Mouse (Mus musculus): ENCODE measurements around the gene Olfr703.

Gene Olfr703

DNA sequence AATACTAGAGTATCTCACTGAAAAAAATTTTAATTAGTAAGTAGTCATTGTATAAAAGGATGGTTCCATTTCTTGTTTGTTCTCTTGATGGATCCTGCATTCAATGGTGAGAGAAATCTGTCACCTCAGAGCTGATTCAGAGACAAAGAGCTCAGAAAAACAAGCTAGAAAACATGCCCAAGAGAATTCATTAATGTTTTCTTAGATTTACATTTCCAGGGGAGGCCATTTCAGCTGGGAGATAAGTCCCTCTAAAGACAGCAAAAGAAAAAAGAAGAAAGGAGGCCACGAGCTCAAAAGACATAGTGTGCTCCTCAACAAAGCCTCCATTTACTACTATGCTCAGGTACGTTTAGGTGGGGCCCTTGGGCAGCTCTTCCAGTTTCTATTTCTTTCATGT lies at the start of gene Olfr703:
TSS of gene Olfr703 (plus strand) at position 301 of the 400 bp plus-strand sequence.
- in situ Hi-C loops (cut with MboI, MseI) = no loop called here

DNA sequence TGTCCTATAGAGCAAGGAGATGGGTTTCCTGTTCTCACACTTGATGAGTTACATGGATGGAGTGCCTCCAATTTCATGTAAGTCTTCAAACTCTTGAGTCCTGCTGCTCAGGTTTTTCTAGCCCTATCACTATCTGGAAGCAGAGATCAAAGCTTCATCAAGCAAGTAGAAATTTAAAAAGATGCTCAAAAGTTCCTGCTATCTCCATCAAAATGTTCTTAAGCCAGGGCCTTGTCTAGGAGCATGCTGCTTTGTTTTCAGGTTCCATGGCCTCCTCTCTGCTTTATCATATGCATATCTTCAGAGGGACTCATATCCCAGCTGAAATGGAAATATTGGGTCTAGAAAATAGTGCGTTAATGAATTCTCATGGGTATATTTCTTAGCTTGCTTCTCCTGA lies 34.4 kb upstream of the Olfr703 start, which contains the start of gene Olfr700:
TSS of gene Olfr700 (minus strand) at position 101 of the 400 bp plus-strand sequence.
- in situ Hi-C loops (cut with MboI, MseI) = no loop called here

DNA sequence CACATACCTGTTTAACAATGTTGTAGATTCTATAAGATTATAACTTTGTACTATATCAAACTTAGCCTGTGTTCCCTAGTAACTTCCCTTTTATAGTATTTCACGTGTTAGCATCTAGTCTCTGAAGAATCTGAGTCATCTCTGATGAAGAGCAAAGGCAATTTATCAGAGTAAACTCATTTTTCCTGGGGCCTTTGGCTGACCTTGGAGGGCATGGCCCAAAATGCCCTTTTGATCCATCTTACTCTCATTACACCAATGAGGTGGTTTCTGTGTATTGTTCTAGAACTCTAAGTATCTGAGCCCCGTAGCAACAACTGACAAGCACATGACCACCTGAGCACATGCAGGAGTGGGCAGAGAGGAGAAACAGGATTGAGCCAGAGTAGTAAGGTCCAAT lies 29.3 kb upstream of the Olfr703 start, which contains the start of gene Olfr701:
TSS of gene Olfr701 (plus strand) at position 301 of the 400 bp plus-strand sequence.
- in situ Hi-C loops (cut with MboI, MseI) = no loop called here

DNA sequence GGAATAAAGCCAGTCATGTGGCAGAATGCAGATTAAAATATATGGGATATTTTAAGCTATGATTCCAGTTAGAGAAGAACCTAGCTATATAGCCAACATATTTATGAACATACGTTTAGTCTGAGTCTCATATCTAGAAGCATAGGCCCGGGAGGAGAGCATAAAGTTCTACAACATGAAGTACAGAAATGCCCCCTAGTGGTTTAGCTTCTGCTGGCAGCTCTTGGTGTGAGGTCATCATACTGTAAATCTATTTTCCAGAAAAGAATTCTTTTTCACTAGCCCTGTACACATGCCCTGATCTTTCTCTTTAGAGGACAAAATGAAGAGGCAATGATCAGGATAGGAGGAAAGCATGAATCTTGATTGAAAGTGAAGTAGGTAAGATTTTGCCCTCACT lies 27.4 kb upstream of the Olfr703 start:
- in situ Hi-C loops (cut with MboI, MseI) = no loop called here

DNA sequence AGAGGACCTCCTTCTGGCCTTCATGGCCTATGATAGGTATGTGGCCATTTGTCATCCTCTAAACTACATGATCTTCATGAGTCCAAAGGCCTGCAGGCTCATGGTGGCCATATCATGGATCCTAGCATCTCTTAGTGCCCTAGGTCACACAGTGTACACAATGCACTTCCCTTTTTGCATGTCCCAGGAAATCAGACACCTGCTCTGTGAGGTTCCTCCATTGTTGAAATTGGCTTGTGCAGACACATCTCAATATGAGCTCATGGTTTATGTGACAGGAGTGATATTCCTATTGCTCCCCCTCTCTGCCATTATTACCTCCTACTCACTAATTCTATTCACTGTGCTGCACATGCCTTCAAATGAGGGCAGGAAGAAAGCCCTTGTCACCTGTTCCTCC lies 24.7 kb upstream of the Olfr703 start:
- in situ Hi-C loops (cut with MboI, MseI) = no loop called here

DNA sequence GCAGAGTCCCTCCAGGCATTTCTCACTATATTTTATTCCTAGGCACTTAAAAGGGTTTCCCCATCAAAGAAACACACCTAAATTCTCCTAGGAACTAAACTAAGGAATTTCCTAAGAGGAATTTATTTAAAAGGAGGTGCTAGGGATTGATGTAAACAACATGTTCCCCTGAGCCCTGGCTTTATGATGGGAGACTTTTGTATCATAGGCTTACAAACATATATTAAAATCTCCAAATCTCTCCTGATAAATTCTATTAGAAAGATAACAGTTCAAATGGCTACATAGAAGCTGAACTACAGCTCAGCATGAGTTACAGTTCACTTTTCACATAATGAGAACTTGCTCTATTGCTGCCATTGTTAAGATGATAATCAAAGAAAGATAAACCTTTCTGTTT lies 9.4 kb upstream of the Olfr703 start, which contains the start of gene Olfr702:
TSS of gene Olfr702 (minus strand) at position 101 of the 400 bp plus-strand sequence.
- in situ Hi-C loops (cut with MboI, MseI) = no loop called here

DNA sequence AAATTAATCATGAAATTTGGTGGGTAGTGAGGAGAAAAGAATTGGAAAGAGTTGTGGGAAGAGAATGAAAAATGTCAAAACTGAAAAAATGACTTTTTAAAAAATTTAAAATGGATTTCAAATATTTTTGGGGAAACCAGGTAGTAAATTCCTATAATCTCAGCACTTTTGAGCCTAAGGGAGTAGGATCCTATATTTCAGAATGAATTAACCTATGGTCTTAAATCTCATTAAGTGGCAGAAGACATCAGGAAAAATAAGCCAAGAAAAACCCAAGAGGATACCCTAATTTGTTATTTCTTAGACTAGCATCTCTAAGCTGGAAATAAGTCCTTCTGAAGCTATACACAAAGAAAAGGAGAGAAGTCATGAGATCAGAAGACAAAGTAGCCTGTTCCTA lies 19.7 kb downstream of the Olfr703 start, which contains the start of gene Olfr704:
TSS of gene Olfr704 (plus strand) at position 301 of the 400 bp plus-strand sequence.
- in situ Hi-C loops (cut with MboI, MseI) = no loop called here

DNA sequence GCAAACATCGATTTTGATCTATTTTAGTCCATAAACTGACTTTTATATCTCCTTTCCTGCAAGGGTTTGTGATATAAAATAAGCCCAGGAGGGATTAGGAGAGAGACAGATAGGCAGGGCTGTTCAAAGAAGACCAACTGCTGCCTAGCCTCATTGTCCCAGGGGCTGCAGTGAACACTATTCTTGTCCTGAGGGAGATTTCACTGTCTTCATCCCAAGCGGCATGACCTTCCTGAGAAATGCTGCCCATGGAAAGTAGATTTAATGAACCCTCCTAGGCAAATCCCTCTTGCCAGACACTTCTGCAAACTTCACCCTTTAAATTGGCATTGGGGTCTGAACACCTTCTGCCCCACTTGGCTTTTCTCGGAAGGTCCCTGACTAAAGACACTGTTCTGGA lies 33.6 kb downstream of the Olfr703 start, which contains the start of gene Olfr705:
TSS of gene Olfr705 (minus strand) at position 101 of the 400 bp plus-strand sequence.
- in situ Hi-C loops (cut with MboI, MseI) = no loop called here

DNA sequence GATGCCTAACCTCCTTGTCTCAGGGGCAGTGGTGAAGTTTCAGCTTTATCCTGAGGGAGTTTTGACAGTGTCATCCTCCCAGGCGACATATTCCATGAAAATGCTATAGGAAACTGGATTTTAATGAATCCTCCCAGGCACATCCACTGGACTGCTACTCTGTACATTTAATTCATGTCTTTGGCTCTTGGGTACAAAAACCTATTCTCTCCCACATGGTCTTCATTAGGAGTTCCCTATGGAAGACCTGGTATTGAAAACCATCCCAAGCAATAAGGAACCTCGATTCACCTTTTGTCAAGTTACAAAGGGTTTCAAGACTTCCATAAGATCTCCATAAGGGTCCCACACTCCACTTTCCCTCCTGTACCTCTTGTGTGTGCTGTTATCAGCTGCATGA lies 44.9 kb downstream of the Olfr703 start, which contains the start of gene Olfr706:
TSS of gene Olfr706 (minus strand) at position 101 of the 400 bp plus-strand sequence.
- in situ Hi-C loops (cut with MboI, MseI) = no loop called here
